Mouse (Mus musculus): Measurements from ENCODE around the gene Faf2. TPM values are rescaled to one million over a fixed set of nuclear protein-coding genes. Genes with fewer than 3 reads are reported as not detected.

The Faf2 gene
- polyA plus RNA-seq, 1 experiment from 2014 or later: 28.1 TPM

- no peak overlapping the region for H3K9ac ChIP-seq (replicated peaks)
- H3K4me2 ChIP-seq (ENCODE audit: low read depth, low read length): no peak overlapping the region
- 82% methylated on average over 8 of the region's 8 CpGs for WGBS (ENCODE audit: insufficient replicate concordance)
- H3K4me1 ChIP-seq (ENCODE audit: insufficient read depth): peaks cover 7% of the 10 kb centered on the region
- H3K4me3 ChIP-seq (ENCODE audit: low read depth, low read length): no peak overlapping the region
- H3K27me3 ChIP-seq (ENCODE audit: insufficient read depth, low read length): no peaks in the 10 kb centered on the region
- H3K27ac ChIP-seq (ENCODE audit: low read depth): no peak overlapping the region
- H3K36me3 ChIP-seq (replicated peaks; ENCODE audit: insufficient read depth, low read length): peaks cover 5% of the 10 kb centered on the region; the same call in 1 of the 2 replicates
- no peak for ATAC-seq
- DNase-seq: no peak
- TF ChIP-seq EP300 (IDR thresholded peaks at IDR 0.05; ENCODE audit: low read depth): no peak
- TF ChIP-seq CTCF (IDR thresholded peaks at IDR 0.05; ENCODE audit: low read depth): no peak
- no peaks in the 10 kb centered on the region for H3K9me3 ChIP-seq (ENCODE audit: low read length)
These were observed 29.7 kb upstream of the Faf2 start for GRCm38 (mm10) chr13:54591776-54592356.

DNA sequence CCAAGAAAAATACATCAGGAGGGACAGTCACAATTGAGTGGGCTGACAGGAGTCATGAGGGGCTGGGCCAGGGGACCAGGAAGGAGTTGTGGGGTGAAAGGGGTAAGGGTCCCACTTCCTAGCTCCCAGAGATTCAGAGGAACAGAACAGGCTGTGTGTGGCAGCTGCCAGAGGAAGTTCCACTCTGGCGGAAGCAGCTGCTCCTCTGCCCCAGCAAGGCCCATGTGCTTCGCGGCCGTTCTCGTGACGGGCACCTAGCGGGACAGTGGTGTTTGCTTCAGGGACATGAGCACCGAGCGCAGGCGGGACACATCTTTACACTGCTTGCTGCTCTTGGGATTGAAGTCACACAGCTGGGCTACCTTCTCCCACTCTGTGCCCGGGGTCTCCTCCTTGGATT lies 28.0 kb upstream of the Faf2 start:
- WGBS (ENCODE audit: insufficient replicate concordance): 76% methylated on average over 11 of the region's 11 CpGs
- TF ChIP-seq EP300 (IDR thresholded peaks at IDR 0.05; ENCODE audit: low read depth) (no peak), CTCF (IDR thresholded peaks at IDR 0.05; ENCODE audit: low read depth) (no peak)
- ATAC-seq (no peak), DNase-seq (no peak)
- Histone ChIP-seq H3K9ac (replicated peaks) (no peak overlapping the region), H3K36me3 (replicated peaks; ENCODE audit: insufficient read depth, low read length) (peaks cover 8% of the 10 kb centered on the region; the same call in 1 of the 2 replicates), H3K4me2 (ENCODE audit: low read depth, low read length) (no peak overlapping the region), H3K4me3 (ENCODE audit: low read depth, low read length) (no peak overlapping the region), H3K27ac (ENCODE audit: low read depth) (no peak overlapping the region), H3K27me3 (ENCODE audit: insufficient read depth, low read length) (no peaks in the 10 kb centered on the region), H3K9me3 (ENCODE audit: low read length) (no peaks in the 10 kb centered on the region), H3K4me1 (ENCODE audit: insufficient read depth) (peaks cover 7% of the 10 kb centered on the region)

GRCm38 (mm10) chr13:54596107-54596690 lies 25.4 kb upstream of the Faf2 start:
- DNase-seq: no peak
- Histone ChIP-seq H3K4me1 (ENCODE audit: insufficient read depth) (peaks cover 4% of the 10 kb centered on the region), H3K27me3 (ENCODE audit: insufficient read depth, low read length) (no peaks in the 10 kb centered on the region), H3K9me3 (ENCODE audit: low read length) (no peaks in the 10 kb centered on the region), H3K27ac (ENCODE audit: low read depth) (no peak overlapping the region), H3K9ac (replicated peaks) (no peak overlapping the region), H3K4me2 (ENCODE audit: low read depth, low read length) (no peak overlapping the region), H3K4me3 (ENCODE audit: low read depth, low read length) (no peak overlapping the region), H3K36me3 (replicated peaks; ENCODE audit: insufficient read depth, low read length) (peaks cover 9% of the 10 kb centered on the region; the same call in 1 of the 2 replicates)
- TF ChIP-seq CTCF (IDR thresholded peaks at IDR 0.05; ENCODE audit: low read depth): no peak
- TF ChIP-seq EP300 (IDR thresholded peaks at IDR 0.05; ENCODE audit: low read depth): no peak
- 80% methylated on average over 8 of the region's 8 CpGs for WGBS (ENCODE audit: insufficient replicate concordance)
- no peak for ATAC-seq

- Histone ChIP-seq H3K4me3 (ENCODE audit: low read depth, low read length) (no peak overlapping the region), H3K27ac (ENCODE audit: low read depth) (no peak overlapping the region), H3K4me2 (ENCODE audit: low read depth, low read length) (no peak overlapping the region), H3K9me3 (ENCODE audit: low read length) (no peaks in the 10 kb centered on the region), H3K9ac (replicated peaks) (no peak overlapping the region), H3K4me1 (ENCODE audit: insufficient read depth) (no peaks in the 10 kb centered on the region), H3K36me3 (replicated peaks; ENCODE audit: insufficient read depth, low read length) (peaks cover 9% of the 10 kb centered on the region; the same call in 1 of the 2 replicates), H3K27me3 (ENCODE audit: insufficient read depth, low read length) (no peaks in the 10 kb centered on the region)
- WGBS (ENCODE audit: insufficient replicate concordance): 71% methylated on average over 5 of the region's 5 CpGs
- ATAC-seq (no peak), DNase-seq (no peak)
- TF ChIP-seq CTCF (IDR thresholded peaks at IDR 0.05; ENCODE audit: low read depth) (no peak), EP300 (IDR thresholded peaks at IDR 0.05; ENCODE audit: low read depth) (no peak)
These were observed 24.7 kb upstream of the Faf2 start for GRCm38 (mm10) chr13:54596870-54597269.

- Histone ChIP-seq H3K27ac (ENCODE audit: low read depth) (no peak overlapping the region), H3K4me1 (ENCODE audit: insufficient read depth) (no peaks in the 10 kb centered on the region), H3K9ac (replicated peaks) (no peak overlapping the region), H3K4me2 (ENCODE audit: low read depth, low read length) (no peak overlapping the region), H3K4me3 (ENCODE audit: low read depth, low read length) (no peak overlapping the region), H3K9me3 (ENCODE audit: low read length) (no peaks in the 10 kb centered on the region), H3K36me3 (replicated peaks; ENCODE audit: insufficient read depth, low read length) (0 out of 2 replicates have a peak, but pooled peaks cover 9% of the 10 kb centered on the region), H3K27me3 (ENCODE audit: insufficient read depth, low read length) (no peaks in the 10 kb centered on the region)
- DNase-seq (no peak), ATAC-seq (no peak)
- WGBS (ENCODE audit: insufficient replicate concordance): 85% methylated on average over 12 of the region's 12 CpGs
- no peak for TF ChIP-seq EP300 (IDR thresholded peaks at IDR 0.05; ENCODE audit: low read depth)
- no peak for TF ChIP-seq CTCF (IDR thresholded peaks at IDR 0.05; ENCODE audit: low read depth)
These were observed 22.9 kb upstream of the Faf2 start for GRCm38 (mm10) chr13:54598622-54599143.

DNA sequence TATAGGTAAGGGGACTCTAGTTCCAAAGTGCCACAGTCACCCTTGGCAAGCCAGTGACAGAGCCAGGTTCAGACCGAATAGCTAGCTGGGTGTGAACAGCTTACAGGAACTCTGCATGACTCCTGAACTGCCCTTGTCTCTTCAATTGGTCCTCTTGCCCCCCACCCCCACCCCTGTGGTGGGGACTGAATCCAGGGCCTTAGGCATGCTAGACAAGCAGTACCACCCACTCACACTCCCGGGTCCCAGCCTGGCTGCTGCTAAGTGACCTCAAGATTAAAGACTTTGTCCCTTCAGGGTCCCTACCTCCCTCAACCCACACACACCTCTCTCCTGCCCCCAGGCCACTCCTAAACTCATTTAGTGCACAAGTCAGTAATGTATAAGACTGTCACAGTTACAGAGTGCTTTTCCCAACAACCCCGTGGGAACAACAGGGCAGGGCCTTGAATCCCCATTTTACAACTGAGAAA lies 18.9 kb upstream of the Faf2 start:
- Histone ChIP-seq H3K9me3 (ENCODE audit: low read length) (no peaks in the 10 kb centered on the region), H3K27ac (ENCODE audit: low read depth) (no peak overlapping the region), H3K4me3 (ENCODE audit: low read depth, low read length) (no peak overlapping the region), H3K4me2 (ENCODE audit: low read depth, low read length) (no peak overlapping the region), H3K36me3 (replicated peaks; ENCODE audit: insufficient read depth, low read length) (peaks cover 14% of the 10 kb centered on the region; the same call in 1 of the 2 replicates), H3K27me3 (ENCODE audit: insufficient read depth, low read length) (no peaks in the 10 kb centered on the region), H3K9ac (replicated peaks) (no peak overlapping the region), H3K4me1 (ENCODE audit: insufficient read depth) (no peaks in the 10 kb centered on the region)
- 68% methylated on average over 3 of the region's 3 CpGs for WGBS (ENCODE audit: insufficient replicate concordance)
- no peak for ATAC-seq
- TF ChIP-seq CTCF (IDR thresholded peaks at IDR 0.05; ENCODE audit: low read depth) (no peak), EP300 (IDR thresholded peaks at IDR 0.05; ENCODE audit: low read depth) (no peak)
- no peak for DNase-seq

Data from liver, postnatal 0 days (tissue).